Mouse (Mus musculus) layer of hippocampus, postnatal 25 days (tissue): ENCODE results near the gene Tstd2. TPM values are rescaled to one million over a fixed set of nuclear protein-coding genes. Genes with fewer than 3 reads are reported as not detected.
A peak's percentile ranks its signal among the peaks of the same experiment; 100 is the strongest.

ENCODE experiments used
- DNase-seq, 2 experiments: peaks; one replicate each; pipeline ENCODE4 v3.0.0; 2022; ENCODE audit warnings: mixed read lengths in 2 of 2, low spot score in 1 of 2; ENCODE audit errors: extremely low spot score in 1 of 2
- total RNA-seq, 2 experiments: library from RNA; stranded (reverse); gene quantifications; 2 replicates each; pipeline ENCODE4 v1.2.3; 2021

The Tstd2 gene
- total RNA-seq, result 10 to 100 TPM; 19.0 to 22.0 TPM

DNA sequence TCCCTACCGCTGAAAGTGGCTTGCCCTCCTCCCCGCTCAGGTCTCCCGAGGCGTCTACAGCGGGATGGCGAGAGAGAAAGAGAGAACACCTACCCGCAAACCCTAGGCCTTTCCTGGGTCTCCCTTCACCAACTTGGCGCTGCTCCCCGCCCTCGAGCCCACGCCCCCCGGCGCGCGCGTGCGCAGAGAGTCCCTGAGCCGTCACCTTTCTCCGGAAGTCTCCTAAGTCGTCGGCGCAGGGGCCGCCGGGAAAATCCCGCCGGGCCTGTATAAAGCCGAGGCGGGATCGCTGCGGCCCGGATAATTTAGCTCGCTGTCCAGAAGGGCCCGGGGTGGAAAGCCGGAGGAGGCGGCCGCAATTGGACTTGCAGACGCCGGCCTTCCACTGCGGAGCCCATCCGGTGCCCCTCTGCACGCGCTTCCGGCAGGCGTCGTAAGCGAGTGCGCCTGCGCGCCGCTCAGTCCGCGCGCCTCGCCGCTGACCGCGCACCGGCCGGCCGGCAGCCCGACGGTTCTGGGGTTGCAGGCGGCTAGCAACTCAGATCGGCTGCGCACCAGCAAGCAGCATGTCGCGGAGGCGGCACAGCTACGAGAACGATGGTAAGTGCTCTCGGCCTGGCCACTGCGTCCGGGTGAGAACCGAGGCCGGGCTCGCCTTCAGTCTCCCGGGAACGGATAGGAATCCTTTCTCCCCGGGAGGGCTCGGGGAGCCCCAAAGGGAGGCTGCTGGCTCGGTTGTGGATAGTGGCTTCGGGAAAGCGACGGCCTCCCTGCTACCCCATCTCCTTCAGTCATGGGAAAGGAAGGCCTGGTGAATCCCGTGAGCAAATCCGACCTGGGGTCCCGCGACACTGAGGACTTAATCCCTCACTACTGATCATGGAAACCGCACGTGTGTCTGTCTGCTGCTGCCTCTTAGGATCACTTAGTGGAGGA lies at the start of gene Tstd2, which contains the start of gene Ncbp1:
Gene Tstd2 (minus strand): TSS at position 408 of the 936 bp plus-strand sequence.
Gene Ncbp1 (plus strand): TSS at position 327 of the 936 bp plus-strand sequence.
- peak; percentile 89 to 96 for DNase-seq

DNA sequence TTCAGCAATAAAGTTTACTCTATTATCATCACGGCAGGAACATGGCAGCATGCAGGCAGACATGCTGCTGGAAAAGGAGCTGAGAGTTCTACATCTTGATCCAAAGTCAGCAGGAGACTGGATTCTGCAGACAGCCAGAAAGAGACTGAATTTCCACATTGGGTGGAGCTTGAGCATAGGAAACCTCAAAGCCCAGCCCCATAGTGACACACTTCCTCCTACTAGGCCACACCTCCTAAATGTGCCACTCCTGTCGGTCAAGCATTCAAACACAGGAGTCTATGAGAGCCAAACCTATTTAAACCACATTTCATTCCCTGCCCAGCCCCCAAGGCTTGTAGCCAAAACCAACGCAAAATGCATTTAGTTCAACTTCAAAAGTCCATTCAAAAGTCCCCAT lies 48.0 kb upstream of the Tstd2 start:
- no peak for DNase-seq

DNA sequence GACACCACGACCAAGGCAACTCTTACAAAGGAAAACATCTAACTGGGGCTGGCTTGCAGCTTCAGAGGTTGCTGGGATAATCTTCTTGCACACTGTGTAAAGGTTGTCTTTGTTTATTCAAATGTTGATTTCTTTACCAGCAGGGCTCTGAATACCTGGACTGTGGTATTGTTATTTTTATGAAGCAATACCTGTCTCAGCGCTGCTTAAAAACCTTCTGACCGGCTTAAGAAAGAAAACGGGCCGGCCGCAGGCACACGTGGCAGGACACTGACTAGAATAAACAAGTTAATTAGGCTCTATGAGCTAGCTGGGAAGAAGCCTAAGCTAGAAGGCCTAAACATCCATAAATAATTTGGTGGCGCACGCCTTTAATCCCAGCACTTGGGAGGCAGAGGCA lies 47.4 kb upstream of the Tstd2 start:
- no peak for DNase-seq

DNA sequence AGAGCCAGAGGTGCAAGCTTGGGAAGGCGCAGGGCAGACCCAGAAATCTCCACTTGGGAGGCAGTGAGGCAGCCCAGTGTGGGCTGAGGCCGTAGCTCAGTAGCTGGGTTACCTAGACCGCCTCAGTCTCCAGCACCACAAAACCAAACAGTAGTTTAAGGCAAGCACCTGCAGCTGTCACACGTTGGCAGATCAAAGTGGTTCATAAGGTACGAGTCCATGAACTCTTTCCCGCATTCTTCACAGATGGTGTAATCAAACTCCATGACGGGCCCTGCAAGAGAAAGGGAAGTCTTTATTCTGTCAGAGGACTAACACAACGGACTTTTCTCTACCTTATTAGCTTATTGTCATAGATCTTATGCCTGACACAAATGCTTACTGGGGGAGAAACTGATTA lies 46.9 kb upstream of the Tstd2 start:
- no peak for DNase-seq

GRCm38 (mm10) chr4:46182181-46182580 lies 43.7 kb upstream of the Tstd2 start:
- DNase-seq, result no peak

DNA sequence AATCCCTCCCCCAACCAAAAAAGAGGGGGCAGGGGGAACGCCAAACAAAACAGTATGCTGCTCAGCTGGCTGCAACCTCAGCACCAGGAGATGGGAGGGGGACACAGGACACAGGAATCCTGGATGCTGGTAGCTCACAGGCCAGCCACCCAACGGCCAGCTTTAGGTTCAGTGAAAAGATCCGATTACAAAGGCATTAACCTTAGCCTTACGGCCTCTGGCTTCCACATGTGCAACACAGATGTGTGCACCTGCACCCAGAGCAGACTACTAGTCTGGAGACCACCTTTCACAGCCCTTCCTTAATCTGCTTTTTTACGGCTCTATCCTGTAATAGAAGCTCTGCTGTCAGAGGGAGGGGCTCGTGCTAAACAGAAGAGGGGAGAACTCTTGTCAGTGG lies 42.7 kb upstream of the Tstd2 start:
- no peak for DNase-seq

GRCm38 (mm10) chr4:46177496-46177895 lies 39.0 kb upstream of the Tstd2 start:
- DNase-seq, result no peak

DNA sequence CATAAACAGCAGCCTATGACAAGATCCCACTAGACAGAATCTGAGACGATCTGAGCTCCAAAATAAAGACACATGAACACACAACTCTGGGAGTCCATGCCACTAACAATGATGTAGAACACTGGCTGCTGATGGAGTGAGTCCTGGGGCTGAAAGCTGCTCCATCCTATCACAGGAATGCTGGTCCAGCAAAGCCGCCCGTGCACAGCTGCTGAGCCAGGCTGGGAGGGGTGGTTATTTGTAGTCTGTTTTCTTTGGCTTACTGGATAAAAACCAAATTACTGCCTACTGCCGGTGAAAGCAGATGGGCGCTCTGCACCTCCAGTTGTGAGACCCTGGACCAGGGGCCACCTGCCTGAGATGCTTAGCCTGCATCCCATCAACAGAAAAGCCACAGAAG lies 38.5 kb upstream of the Tstd2 start:
- no peak for DNase-seq

DNA sequence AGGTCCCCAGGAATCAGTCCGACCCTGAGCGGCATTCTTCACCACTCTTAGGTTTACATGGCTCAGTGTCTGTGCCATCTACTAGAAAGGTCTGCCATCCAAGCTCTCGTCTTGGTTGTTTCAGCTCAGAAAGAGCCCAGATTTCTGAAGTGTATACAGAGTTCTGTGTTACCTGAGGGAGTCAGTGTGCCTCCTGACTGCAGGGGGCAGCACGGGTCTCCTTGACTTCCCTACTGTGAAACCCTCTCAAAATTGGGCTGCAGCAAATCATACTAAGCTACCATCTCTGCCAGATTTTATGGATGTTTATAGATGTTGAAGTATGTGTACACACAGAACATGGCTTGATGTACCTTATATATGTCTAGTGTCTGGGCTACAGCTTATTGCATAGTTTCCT lies 37.8 kb upstream of the Tstd2 start:
- DNase-seq, result no peak

DNA sequence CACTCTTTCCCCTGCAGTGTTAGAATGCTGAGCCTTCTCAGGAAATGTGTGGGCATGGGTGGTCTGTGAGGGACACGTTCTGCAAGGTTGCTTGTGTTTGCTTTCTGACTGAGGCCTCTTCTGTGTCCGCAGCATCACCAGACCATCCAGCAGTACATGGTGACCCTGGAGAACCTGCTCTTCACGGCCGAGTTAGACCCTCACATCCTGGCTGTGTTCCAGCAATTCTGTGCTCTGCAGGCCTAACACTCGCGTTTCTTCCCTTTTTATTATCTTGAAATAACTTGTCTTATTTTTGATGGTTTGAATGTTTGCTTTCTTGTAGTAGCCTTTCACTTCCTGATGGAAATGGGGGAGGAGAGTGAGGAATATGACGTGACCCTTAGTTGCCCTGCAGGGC lies 33.3 kb upstream of the Tstd2 start:
- DNase-seq, result no peak

GRCm38 (mm10) chr4:46165831-46166230 lies 27.3 kb upstream of the Tstd2 start:
- no peak for DNase-seq

GRCm38 (mm10) chr4:46164027-46164426 lies 25.5 kb upstream of the Tstd2 start:
- DNase-seq, result no peak

- DNase-seq, result no peak
Observed at GRCm38 (mm10) chr4:46151903-46152544, 13.5 kb upstream of the Tstd2 start.

- no peak for DNase-seq
Observed at GRCm38 (mm10) chr4:46146881-46147280, 8.4 kb upstream of the Tstd2 start.

GRCm38 (mm10) chr4:46144323-46144722 lies 5.8 kb upstream of the Tstd2 start:
- DNase-seq, result no peak

- no peak for DNase-seq
Observed at GRCm38 (mm10) chr4:46137629-46138286, 736 bp downstream of the Tstd2 start.

DNA sequence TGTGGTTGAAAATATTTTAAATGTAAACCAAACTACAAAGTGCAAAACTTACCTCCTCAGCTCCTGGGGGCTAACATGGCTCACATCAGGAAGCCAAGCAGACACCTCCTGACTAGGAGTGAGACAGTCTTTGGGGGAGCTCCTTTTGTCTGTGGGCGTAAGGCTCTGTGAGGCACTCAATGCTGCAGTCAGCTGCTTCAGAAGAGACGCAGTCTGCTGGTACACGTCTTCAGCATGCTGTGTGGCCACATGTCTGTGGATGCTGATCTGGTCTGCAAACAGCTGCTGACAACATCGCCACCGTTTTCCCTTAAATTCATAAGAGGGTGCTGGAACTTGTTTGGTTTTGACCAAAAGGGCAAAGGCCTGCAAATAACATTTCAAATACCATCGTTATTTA lies 6.7 kb downstream of the Tstd2 start:
- DNase-seq, result no peak

DNA sequence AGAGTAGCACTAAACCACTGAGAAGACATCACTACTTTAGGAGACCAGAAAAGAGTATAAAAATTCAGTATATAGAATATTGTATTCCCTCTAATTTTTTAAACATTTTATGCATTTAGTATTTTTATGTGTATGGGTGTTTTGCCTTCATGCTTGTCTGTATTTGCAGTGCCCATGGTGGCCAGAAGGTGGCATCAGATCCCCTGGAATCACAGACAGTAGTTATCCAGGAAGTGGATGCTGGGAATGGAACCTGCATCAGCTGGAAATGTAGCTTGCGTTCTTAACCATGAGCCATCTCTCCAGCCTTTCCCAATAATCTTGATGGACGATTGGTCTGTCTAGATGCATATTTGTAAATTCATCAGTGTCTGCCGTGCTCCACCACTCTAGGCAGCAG lies 8.3 kb downstream of the Tstd2 start:
- DNase-seq, result peak in 1 of 2 experiments; percentile 47

GRCm38 (mm10) chr4:46129311-46130004 lies 9.0 kb downstream of the Tstd2 start:
- DNase-seq, result no peak

- peak; percentile 59 to 84 for DNase-seq
Observed at GRCm38 (mm10) chr4:46126541-46126940, 12.0 kb downstream of the Tstd2 start.

DNA sequence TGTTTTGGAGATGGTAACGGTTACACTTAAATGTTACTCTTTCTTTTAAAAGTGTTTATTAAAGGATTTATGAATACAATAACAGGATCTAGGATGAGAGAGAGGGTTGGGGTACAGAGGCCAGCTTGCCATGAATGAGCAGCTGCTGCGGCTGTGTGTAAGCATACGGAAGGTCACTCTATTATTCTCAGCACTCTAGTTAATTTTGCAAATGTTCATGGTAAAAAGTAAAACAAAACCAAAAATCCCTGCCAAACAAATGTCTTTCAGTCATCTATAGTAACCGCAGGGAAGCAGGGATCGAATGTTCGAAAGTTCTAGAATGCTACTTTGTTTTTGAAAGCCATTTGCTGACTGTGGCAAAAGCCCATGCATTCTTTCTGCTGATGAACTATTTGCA lies 15.1 kb downstream of the Tstd2 start:
- no peak for DNase-seq
